Mouse (Mus musculus) hindbrain, embryonic 15.5 days (tissue): ENCODE results near the gene Dph3. TPM values are rescaled to one million over a fixed set of nuclear protein-coding genes. Genes with fewer than 3 reads are reported as not detected.
"Not testable (repeated sequence)": the region's sequence is repeated elsewhere in the genome, so short reads cannot be mapped to it uniquely, and the experiment has no call there.

Experiments
- ATAC-seq: fragments of 200-750 bp; cut with Nextera tagmentation; 2 replicates; pipeline ENCODE4 v1.8.0; 2017; ENCODE audit warnings: low read depth, moderate number of reproducible peaks, moderate TSS enrichment; ENCODE audit not compliant: low FRiP score
- H3K27ac ChIP-seq: fragments of 300-500 bp; sonication (generic); replicated peaks from 2 replicates; pipeline ENCODE4 v1.5.1; 2015; ENCODE audit warnings: mild to moderate bottlenecking, inconsistent platforms
- H3K27me3 ChIP-seq: fragments of 300-500 bp; sonication (generic); 2 replicates; pipeline ENCODE4 v1.6.1; 2015; ENCODE audit warnings: control low read depth, inconsistent platforms
- H3K36me3 ChIP-seq: fragments of 300-500 bp; sonication (generic); 2 replicates; pipeline ENCODE4 v1.6.1; 2015; ENCODE audit warnings: control low read depth, inconsistent platforms
- H3K4me1 ChIP-seq: fragments of 300-500 bp; sonication (generic); replicated peaks from 2 replicates; pipeline ENCODE4 v1.6.1; 2015; ENCODE audit warnings: control low read depth, inconsistent platforms
- H3K4me2 ChIP-seq: fragments of 300-500 bp; sonication (generic); 2 replicates; pipeline ENCODE4 v1.6.1; 2015; ENCODE audit warnings: moderate library complexity, mild to moderate bottlenecking, inconsistent platforms
- H3K4me3 ChIP-seq: fragments of 300-500 bp; sonication (generic); 2 replicates; pipeline ENCODE4 v1.5.1; 2015; ENCODE audit warnings: mild to moderate bottlenecking, inconsistent platforms
- H3K9ac ChIP-seq: fragments of 300-500 bp; sonication (generic); 2 replicates; pipeline ENCODE4 v1.6.1; 2015; ENCODE audit warnings: inconsistent platforms
- H3K9me3 ChIP-seq: fragments of 300-500 bp; sonication (generic); 2 replicates; pipeline ENCODE4 v1.6.1; 2016; ENCODE audit warnings: control low read depth, inconsistent platforms
- WGBS: fragments of 180-500 bp; shearing (Covaris S2); methylation state at CpG from one replicate; pipeline ENCODE4 v1.1.7; 2015; 5-methylcytosine and 5-hydroxymethylcytosine counted together
- polyA plus RNA-seq: library from polyadenylated mRNA; unstranded; fragments of >200 nt; fragmentation: Nextera tagmentation; extraction: Ambion mirVana; gene quantifications from 2 replicates; pipeline ENCODE4 v1.2.1, GENCODE M21; 2015

The Dph3 gene
- polyA plus RNA-seq, result 71.2 and 73.0 TPM in 2 replicates

DNA sequence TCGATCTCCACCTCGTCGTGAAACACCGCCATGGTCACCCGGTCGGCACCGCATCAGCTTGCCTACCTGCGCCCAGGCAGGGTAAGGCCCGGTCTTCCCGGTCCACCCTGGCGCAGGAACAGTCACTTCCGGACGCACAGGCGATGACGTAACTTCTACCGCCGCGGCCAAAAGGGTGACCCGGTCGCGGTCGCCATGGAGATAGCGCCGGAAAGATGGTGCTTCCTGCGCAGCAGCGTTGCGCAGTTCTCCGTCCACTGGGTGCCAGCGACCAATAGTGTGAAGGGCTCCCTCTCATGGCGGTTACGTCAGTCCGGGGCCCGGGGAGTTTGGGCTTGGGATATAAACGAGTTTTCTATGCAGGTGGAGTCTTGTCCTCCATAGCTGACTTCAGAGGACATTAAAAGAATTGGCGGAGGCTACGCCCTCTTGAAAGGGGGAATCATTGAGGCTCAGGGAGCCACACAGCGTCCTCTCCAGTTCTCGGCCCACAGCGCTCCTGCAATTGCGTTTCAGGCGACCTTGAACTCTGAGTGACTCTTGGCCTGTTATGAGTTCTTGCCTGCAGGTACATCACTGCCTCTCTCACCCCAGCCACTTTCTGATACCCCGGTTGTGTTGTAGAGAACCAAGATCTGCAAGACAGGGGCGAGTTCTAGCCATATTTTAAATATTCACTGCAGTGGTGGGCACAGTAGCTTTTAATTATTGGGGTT is at the start of gene Dph3:
Dph3 (minus strand) TSS at position 244 of the 716 bp plus-strand sequence.
- H3K4me3 ChIP-seq, result peak within 1 kb of the TSS; percentile 56
- H3K27ac ChIP-seq, result peak within 1 kb of the TSS; percentile 85
- H3K9me3 ChIP-seq, result no peaks in the 10 kb centered on the region
- H3K4me1 ChIP-seq, result peaks cover 21% of the 10 kb centered on the region
- peak within 1 kb of the TSS; percentile 62 for H3K9ac ChIP-seq
- WGBS, result under 1% methylated on average over 43 of the region's 43 CpGs
- ATAC-seq, result peak; percentile 99
- peak within 1 kb of the TSS; percentile 86 for H3K4me2 ChIP-seq
- no peaks in the 10 kb centered on the region for H3K27me3 ChIP-seq
- H3K36me3 ChIP-seq, result peaks cover 16% of the 10 kb centered on the region

DNA sequence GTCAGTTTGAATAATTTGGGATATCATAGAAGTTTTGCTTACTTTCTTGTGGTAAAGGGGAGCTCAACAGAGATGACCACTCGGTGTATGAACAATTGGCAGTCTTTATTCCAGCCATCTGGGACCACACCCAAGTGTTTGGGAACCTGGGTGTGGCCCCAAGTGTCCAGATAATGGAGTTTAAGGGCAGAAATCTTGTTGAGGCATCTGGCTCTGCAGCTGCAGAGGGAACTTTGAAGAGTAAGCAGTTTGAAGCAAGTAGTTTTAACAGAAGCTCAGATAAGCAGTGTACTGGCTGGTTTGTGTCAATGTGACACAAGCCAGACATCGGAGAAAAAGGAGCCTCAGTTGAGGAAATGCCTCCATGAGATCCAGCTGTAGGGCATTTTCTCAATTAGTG is 48.8 kb upstream of the Dph3 start:
- Histone ChIP-seq H3K27me3 (no peaks in the 10 kb centered on the region), H3K4me3 (no peak overlapping the region), H3K9ac (no peak overlapping the region), H3K36me3 (no peaks in the 10 kb centered on the region), H3K9me3 (no peaks in the 10 kb centered on the region), H3K27ac (no peak overlapping the region), H3K4me1 (no peaks in the 10 kb centered on the region), H3K4me2 (no peak overlapping the region)
- ATAC-seq, result no peak
- WGBS, result 81% methylated on average over 2 of the region's 2 CpGs

DNA sequence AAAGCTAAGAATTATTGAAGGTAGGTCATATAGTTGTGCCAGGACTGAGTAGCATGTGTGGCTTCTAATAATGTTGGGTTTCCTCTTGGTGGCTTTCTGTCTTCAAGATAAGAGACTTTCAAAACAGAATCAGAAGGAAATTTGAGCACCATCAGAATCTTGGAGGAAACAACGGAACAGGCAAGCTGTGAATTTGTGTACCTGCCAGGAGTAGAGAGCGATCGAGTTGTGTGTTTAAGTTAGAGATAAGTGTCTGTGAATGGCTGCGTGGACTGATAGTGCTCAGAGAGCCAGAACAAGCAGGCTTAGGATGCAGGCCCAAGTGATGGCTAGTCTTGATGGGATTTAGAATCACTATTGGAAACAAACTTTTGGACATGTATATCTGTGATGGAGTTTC is 46.3 kb upstream of the Dph3 start:
- H3K27ac ChIP-seq, result no peak overlapping the region
- no peaks in the 10 kb centered on the region for H3K4me1 ChIP-seq
- no peak overlapping the region for H3K4me3 ChIP-seq
- no peaks in the 10 kb centered on the region for H3K27me3 ChIP-seq
- 92% methylated on average over 4 of the region's 4 CpGs for WGBS
- H3K9me3 ChIP-seq, result no peaks in the 10 kb centered on the region
- ATAC-seq, result no peak
- no peak overlapping the region for H3K9ac ChIP-seq
- no peaks in the 10 kb centered on the region for H3K36me3 ChIP-seq
- H3K4me2 ChIP-seq, result no peak overlapping the region

DNA sequence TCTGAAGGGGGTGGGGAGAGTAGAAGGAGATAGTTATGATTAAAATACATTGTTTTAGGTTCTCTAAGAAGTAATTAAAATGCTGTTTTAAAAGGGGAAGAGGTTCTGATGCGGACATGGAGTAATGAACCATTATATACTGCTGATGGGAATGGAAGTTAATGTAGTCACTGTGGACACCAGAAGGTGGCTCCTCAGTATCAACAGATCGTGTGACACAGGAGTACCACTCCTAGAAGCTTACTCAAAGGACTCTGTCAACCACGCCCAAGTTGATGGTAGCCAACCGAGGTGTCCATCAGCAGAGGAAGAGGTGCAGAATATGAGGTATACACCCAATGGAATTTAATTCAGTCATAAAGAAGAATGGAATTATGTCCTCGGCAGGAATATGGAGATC is 42.9 kb upstream of the Dph3 start:
- no peak for ATAC-seq
- Histone ChIP-seq H3K27me3 (no peaks in the 10 kb centered on the region), H3K27ac (no peak overlapping the region), H3K4me2 (no peak overlapping the region), H3K9ac (no peak overlapping the region), H3K9me3 (no peaks in the 10 kb centered on the region), H3K4me3 (no peak overlapping the region), H3K4me1 (no peaks in the 10 kb centered on the region), H3K36me3 (no peaks in the 10 kb centered on the region)
- 86% methylated on average over 5 of the region's 5 CpGs for WGBS

DNA sequence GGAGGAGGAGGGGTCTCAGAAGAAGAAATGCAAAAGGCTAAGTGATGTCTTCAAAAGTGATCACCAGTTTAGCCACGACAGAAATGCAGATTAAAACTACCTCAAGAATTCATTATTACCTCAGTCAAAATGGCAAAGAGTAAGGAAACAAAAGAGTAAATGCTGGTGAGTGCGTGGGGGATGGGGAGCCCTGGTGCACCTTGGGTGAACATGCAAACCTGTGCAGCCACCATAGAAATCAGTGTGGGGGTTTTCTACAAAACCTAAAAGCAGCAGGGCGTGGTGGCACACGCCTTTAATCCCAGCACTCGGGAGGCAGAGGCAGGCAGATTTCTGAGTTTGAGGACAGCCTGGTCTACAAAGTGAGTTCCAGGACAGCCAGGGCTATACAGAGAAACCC is 39.7 kb upstream of the Dph3 start:
- H3K4me2 ChIP-seq, H3K9me3 ChIP-seq, ATAC-seq, H3K27ac ChIP-seq, H3K27me3 ChIP-seq, H3K4me3 ChIP-seq, H3K4me1 ChIP-seq, H3K9ac ChIP-seq, H3K36me3 ChIP-seq: not testable (repeated sequence)
- 86% methylated on average over 5 of the region's 5 CpGs for WGBS

DNA sequence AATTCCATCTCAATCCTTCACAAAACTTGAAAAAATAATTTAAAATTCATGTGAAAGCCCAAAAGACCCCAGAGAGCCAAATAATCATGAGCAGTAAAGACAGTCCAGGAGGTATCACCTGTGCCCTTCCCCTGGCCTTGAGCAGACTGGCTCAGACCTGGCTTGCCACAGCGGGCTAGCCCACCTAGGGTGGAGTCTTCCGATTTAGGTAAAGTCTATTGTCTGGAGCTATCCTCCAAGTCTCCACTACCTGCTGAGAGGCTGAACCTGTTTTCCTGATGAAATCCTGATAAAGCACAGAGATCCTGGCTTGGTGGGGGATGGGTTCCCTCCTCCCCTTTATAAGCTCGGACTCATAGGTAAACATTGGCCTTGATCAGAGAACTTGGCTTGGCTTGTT is 38.7 kb upstream of the Dph3 start:
- 67% methylated on average over 3 of the region's 3 CpGs for WGBS
- H3K9me3 ChIP-seq, result no peaks in the 10 kb centered on the region
- H3K27ac ChIP-seq, result no peak overlapping the region
- ATAC-seq, result no peak
- no peak overlapping the region for H3K4me2 ChIP-seq
- H3K36me3 ChIP-seq, result no peaks in the 10 kb centered on the region
- H3K4me1 ChIP-seq, result no peaks in the 10 kb centered on the region
- H3K27me3 ChIP-seq, result no peaks in the 10 kb centered on the region
- no peak overlapping the region for H3K4me3 ChIP-seq
- H3K9ac ChIP-seq, result no peak overlapping the region

DNA sequence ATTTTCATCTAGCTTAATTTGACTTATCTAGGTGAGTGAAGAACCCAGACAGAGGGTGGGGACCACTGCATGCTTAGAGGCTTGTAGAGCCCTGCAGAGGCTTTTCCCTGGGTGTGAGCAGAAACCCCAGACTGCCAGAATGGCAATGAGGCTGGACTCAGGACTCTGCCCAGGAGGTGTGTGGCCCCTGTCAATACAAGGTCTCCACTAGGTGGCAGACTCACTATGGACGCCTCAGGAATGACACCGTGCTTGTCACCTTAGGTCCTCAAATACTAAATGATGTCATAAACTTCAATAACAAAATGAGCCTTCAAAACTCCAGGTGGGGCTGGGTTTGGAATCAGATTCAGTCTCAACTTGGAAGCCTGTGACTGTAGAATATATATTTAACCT is 36.4 kb upstream of the Dph3 start:
- Histone ChIP-seq H3K9ac (no peak overlapping the region), H3K4me3 (no peak overlapping the region), H3K4me2 (no peak overlapping the region), H3K4me1 (no peaks in the 10 kb centered on the region), H3K27ac (no peak overlapping the region), H3K27me3 (no peaks in the 10 kb centered on the region), H3K9me3 (no peaks in the 10 kb centered on the region), H3K36me3 (no peaks in the 10 kb centered on the region)
- ATAC-seq, result no peak
- WGBS, result 58% methylated on average over 2 of the region's 2 CpGs

DNA sequence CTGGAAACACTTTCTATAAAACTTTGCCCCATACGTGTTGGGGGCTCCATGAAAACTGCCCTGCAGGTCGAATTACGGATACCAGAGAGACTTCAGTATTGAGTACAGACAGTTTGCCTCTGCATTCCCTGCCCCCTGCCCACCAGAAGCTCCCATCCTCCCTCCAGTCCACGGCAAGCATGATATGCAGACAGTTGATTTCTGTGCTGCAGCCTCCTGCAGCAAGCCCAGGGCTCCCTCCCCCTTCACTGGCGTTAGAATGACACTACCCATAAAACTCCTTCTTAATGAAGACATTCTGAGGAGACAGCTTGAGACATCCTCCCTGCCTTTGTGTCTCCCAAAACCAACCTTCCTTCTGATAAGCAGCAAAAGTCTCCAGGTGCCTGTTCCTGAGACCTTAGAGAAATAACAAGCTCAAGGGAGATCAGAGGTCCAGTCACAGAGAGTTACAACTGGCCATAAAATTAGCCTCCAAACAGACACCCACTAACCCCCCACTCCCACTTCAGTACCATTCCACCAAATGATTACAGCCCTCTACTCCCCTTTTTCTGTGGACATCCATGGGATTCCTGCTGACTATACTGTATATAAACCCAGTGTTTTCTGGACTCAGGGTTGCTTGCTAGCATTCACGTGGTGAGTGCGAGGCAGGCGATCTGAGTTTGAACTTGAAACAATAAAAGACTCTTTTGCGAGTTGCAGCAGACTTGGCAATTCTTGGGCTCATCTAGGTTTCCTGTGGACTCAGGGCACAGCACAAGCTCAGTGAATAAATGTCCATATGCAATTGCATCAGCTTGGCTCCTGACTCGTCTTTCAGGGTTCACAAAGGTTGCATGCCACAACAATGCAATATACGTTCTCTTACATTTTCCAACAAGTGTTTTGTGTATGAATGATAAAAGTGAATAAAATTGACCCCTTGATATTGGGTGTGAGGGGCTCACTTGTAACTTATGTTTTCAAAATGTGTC is 35.7 kb upstream of the Dph3 start:
- Histone ChIP-seq H3K27me3 (no peaks in the 10 kb centered on the region), H3K27ac (no peak overlapping the region), H3K9me3 (no peaks in the 10 kb centered on the region), H3K4me3 (no peak overlapping the region), H3K36me3 (no peaks in the 10 kb centered on the region), H3K4me1 (no peaks in the 10 kb centered on the region), H3K4me2 (no peak overlapping the region), H3K9ac (no peak overlapping the region)
- no peak for ATAC-seq
- WGBS, result 74% methylated on average over 11 of the region's 11 CpGs

DNA sequence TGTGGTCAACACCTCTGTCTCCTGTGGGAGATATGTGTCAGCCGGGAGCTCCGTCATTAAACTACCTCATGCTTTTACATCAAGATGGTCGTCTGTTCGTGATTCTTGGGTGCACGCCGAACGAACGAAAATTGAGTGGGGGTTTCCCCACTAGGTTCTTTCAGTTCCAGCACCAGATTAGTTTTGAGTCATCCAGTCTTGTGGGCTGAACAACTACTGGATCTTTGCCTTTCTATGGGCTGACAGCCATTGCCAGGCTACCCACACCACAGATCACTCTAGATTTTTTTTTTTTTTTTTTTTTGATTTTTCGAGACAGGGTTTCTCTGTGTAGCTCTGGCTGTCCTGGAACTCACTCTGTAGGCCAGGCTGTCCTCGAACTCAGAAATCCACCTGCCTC is 26.6 kb upstream of the Dph3 start:
- not testable (repeated sequence) for H3K4me2 ChIP-seq, H3K27me3 ChIP-seq, H3K27ac ChIP-seq, ATAC-seq, H3K9me3 ChIP-seq, H3K9ac ChIP-seq, H3K36me3 ChIP-seq, H3K4me3 ChIP-seq, H3K4me1 ChIP-seq
- 95% methylated on average over 10 of the region's 10 CpGs for whole genome bisulfite sequencing

DNA sequence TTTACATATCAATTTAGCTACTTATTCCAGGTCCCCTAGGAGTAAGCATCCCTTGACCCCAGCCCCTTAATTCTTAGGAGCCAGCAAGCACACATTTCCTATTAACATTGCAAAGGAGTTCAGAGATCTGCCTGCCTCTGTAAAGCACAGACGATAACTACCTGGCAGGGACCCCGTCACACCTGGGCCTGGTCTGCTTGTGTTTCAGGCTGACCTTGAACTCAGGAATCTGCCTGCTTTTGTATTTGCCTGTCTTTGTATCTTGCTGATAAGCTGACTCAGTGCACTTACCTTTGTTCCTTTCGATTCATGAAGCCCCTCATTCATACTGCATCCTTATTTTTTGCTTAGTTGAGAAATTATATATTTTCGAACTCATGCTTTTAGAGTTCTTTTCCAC is 21.4 kb upstream of the Dph3 start:
- no peak for ATAC-seq
- Histone ChIP-seq H3K9me3 (no peaks in the 10 kb centered on the region), H3K4me3 (no peak overlapping the region), H3K27ac (no peak overlapping the region), H3K36me3 (0 out of 2 replicates have a peak, but pooled peaks cover 9% of the 10 kb centered on the region), H3K9ac (no peak overlapping the region), H3K4me2 (no peak overlapping the region), H3K27me3 (no peaks in the 10 kb centered on the region), H3K4me1 (no peaks in the 10 kb centered on the region)
- WGBS, result 84% methylated on average over 4 of the region's 4 CpGs

DNA sequence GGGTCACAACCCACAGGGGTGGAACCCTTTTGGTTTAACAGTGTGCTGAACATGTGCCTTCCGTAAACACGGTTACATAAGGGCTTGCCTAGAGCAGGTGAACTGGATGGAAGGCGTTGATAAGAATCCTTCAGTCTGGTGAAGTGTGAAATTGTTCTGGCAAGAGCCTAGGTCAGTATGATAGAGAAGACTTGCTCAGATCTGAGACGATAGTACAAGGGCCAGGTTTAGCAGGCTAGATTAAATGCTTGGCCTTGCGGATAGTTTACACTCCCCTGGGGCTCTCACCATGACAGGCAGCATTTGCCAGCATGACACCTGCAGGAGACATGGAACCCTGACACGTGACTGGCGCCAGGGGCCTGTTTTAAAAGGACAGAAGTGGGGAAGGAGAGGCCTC is 20.1 kb upstream of the Dph3 start:
- no peak overlapping the region for H3K9ac ChIP-seq
- no peak overlapping the region for H3K4me2 ChIP-seq
- no peak for ATAC-seq
- H3K9me3 ChIP-seq, result no peaks in the 10 kb centered on the region
- no peaks in the 10 kb centered on the region for H3K4me1 ChIP-seq
- H3K36me3 ChIP-seq, result peaks cover 13% of the 10 kb centered on the region; the same call in 1 of the 2 replicates
- 67% methylated on average over 7 of the region's 7 CpGs for WGBS
- H3K4me3 ChIP-seq, result no peak overlapping the region
- H3K27ac ChIP-seq, result no peak overlapping the region
- H3K27me3 ChIP-seq, result no peaks in the 10 kb centered on the region

DNA sequence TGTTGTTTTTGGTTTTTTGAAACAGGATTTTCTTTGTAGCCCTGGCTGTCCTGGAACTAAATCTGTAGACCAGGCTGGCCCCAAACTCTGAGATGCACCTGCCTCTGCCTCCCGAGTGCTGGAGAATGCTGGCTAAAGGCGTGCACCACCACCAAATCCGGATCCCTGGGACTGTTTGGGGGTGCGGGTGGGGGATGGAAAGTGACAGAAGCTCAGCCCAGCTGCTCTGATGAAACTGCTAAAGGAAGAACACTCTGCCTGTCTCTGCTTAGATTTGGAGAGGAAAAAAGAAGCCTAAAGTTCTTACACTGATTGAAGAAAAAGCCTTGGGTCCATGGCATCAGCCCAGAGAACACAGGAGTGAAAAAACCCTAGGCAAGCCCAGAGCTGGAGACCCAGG is 18.0 kb upstream of the Dph3 start:
- 88% methylated on average over 4 of the region's 4 CpGs for WGBS
- ATAC-seq, result no peak

More for the DNA sequence above, 18.0 kb upstream of the Dph3 start:
- Histone ChIP-seq H3K27ac (no peak overlapping the region), H3K36me3 (peaks cover 34% of the 10 kb centered on the region), H3K4me1 (no peaks in the 10 kb centered on the region), H3K9me3 (no peaks in the 10 kb centered on the region), H3K4me3 (no peak overlapping the region), H3K9ac (no peak overlapping the region), H3K4me2 (no peak overlapping the region), H3K27me3 (no peaks in the 10 kb centered on the region)
